22 mouse cellular contexts compared by ENCODE assay signal in the genomic region with DNA sequence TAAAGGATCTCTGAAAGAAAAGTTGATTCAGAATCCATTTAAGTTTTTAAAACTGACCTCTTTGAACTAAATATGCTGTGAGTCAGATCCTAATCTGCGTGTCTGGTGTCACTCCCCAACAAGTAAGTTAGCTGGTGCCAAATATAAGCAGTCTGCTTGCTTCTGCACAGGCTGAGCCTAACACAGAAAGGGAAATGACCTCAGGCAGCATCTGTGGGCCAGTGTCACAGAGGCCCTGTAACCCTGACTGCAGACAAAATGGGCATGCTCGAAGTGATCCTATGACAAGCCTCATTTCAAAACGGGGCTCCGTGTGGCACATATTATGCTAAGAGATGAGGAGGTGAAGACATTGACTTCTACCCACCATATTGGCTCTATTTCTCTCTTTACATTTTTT.
DNase-seq lines count a peak whose midpoint lies in the region; ATAC-seq and TF ChIP-seq lines count a peak whose summit lies in the region.
"Had no signal": no experiment of that assay in that cellular context is flagged by ENCODE, and none has a peak within 500 bp of the region (broad histone marks: within the 10 kb centered on the region; RNA-seq: fewer than 3 reads in every experiment).

No protein-coding gene starts in this region.

- no peak overlapping the region for H3K9ac ChIP-seq in lung, embryonic 16.5 days (ENCODE audit: low read length)
- H3K9ac ChIP-seq: embryonic facial prominence, embryonic 12.5 days; forebrain, embryonic 12.5 days; hindbrain, embryonic 14.5 days; midbrain, embryonic 13.5 days; neural tube, embryonic 13.5 days had no signal

- H3K27me3 ChIP-seq in lung, embryonic 16.5 days (ENCODE audit: control insufficient read depth, insufficient read depth, low read depth, low read length): no peaks in the 10 kb centered on the region
- H3K27me3 ChIP-seq in myocyte (ENCODE audit: control insufficient read depth, insufficient read depth, insufficient read length): no peaks in the 10 kb centered on the region
- H3K27me3 ChIP-seq: embryonic facial prominence, embryonic 12.5 days; forebrain, embryonic 12.5 days; megakaryocyte, embryonic 14.5 days; midbrain, embryonic 13.5 days; neural tube, embryonic 13.5 days had no signal

- H3K79me2 ChIP-seq in myocyte (ENCODE audit: control insufficient read depth, insufficient read depth): peaks cover 44% of the 10 kb centered on the region

- peak; percentile 42; the same call in 1 of the 2 replicates for ATAC-seq in lung, embryonic 16.5 days (ENCODE audit: low read depth)
- ATAC-seq: midbrain, embryonic 13.5 days had no signal

- no peak overlapping the region for H3K4me3 ChIP-seq in lung, embryonic 16.5 days (ENCODE audit: low read length)
- H3K4me3 ChIP-seq in myocyte: no peak overlapping the region
- H3K4me3 ChIP-seq: embryonic facial prominence, embryonic 12.5 days; forebrain, embryonic 12.5 days; heart, adult 2 months; megakaryocyte, embryonic 14.5 days; midbrain, embryonic 13.5 days; neural tube, embryonic 13.5 days had no signal

- H3K4me1 ChIP-seq in lung, embryonic 16.5 days (replicated peaks; ENCODE audit: control insufficient read depth, insufficient read depth, low read length): peaks cover 13% of the 10 kb centered on the region
- H3K4me1 ChIP-seq: forebrain, embryonic 12.5 days; midbrain, embryonic 13.5 days had no signal

- H3ac ChIP-seq in myocyte (ENCODE audit: control insufficient read depth, insufficient read length): no peak overlapping the region

- H3K9me3 ChIP-seq in lung, embryonic 16.5 days (ENCODE audit: control insufficient read depth, low read length): no peaks in the 10 kb centered on the region
- H3K9me3 ChIP-seq: embryonic facial prominence, embryonic 12.5 days; forebrain, embryonic 12.5 days; megakaryocyte, embryonic 14.5 days; midbrain, embryonic 13.5 days; neural tube, embryonic 13.5 days had no signal

- no peak overlapping the region for H3K4me2 ChIP-seq in lung, embryonic 16.5 days (ENCODE audit: low read depth, low read length)
- no peak overlapping the region for H3K4me2 ChIP-seq in myocyte (ENCODE audit: low read depth)
- H3K4me2 ChIP-seq: embryonic facial prominence, embryonic 12.5 days; forebrain, embryonic 12.5 days; hindbrain, embryonic 14.5 days; midbrain, embryonic 13.5 days; neural tube, embryonic 13.5 days had no signal

- H3K27ac ChIP-seq in lung, embryonic 16.5 days (ENCODE audit: low read length): no peak overlapping the region
- H3K27ac ChIP-seq: embryonic facial prominence, embryonic 12.5 days; forebrain, embryonic 12.5 days; heart, adult 2 months; hindbrain, embryonic 14.5 days; midbrain, embryonic 13.5 days; neural tube, embryonic 13.5 days had no signal

- 64% methylated on average over 4 of the region's 4 CpGs for WGBS in lung, embryonic 16.5 days

- DNase-seq in heart, adult 11 months: peak; percentile 95
- DNase-seq in heart, adult 8-10 months (ENCODE audit: low spot score): no peak
- no peak for DNase-seq in lung, postnatal 14 days
- DNase-seq in MN1 (ENCODE audit: low spot score): peak; percentile 39
- no peak for DNase-seq in ovary, adult 18-20 months (ENCODE audit: low spot score)
- DNase-seq: adrenal gland, postnatal 36 days; cerebellum, adult 11-12 months; cerebellum, postnatal 25 days; heart, adult 2 months; heart, postnatal 4 days; kidney, adult 2 months; kidney, postnatal 14 days; layer of hippocampus, postnatal 36 days; right cerebral cortex, adult 18-20 months had no signal

- no peaks in the 10 kb centered on the region for H3K36me3 ChIP-seq in lung, embryonic 16.5 days (ENCODE audit: control insufficient read depth, insufficient read depth, low read length)
- H3K36me3 ChIP-seq in myocyte (ENCODE audit: control insufficient read depth, insufficient read depth): no peaks in the 10 kb centered on the region
- H3K36me3 ChIP-seq: embryonic facial prominence, embryonic 12.5 days; forebrain, embryonic 12.5 days; midbrain, embryonic 13.5 days; neural tube, embryonic 13.5 days had no signal

- no peak for TF ChIP-seq POLR2A in myocyte (IDR thresholded peaks at IDR 0.05; ENCODE audit: insufficient read length, low read depth)

TF ChIP-seq in myocyte, 11 proteins besides CTCF, POLR2A, EP300 and RAD21:
- TF ChIP-seq MYOD1 (IDR thresholded peaks at IDR 0.05; ENCODE audit: control insufficient read depth in 1 of 3, insufficient read length in 2 of 3, low read depth in 2 of 3) (peak in 2 of 3 experiments; percentile 13 to 27), USF1 (IDR thresholded peaks at IDR 0.05; ENCODE audit: low read depth) (no peak), TCF3 (IDR thresholded peaks at IDR 0.05; ENCODE audit: insufficient read length, low read depth) (no peak)
TF ChIP-seq in myocyte: peak in this region for 1.

Comparison
In these comparisons a context has a peak if more than half of its experiments do, and no peak if none do; other contexts are left out.
1. DNase-seq: peak in heart, adult 11 months (single experiment) and MN1 (single experiment); none in heart, adult 8-10 months (single experiment), lung, postnatal 14 days (single experiment) and ovary, adult 18-20 months (single experiment).